Mouse (Mus musculus): ENCODE measurements around the gene Lin7a. TPM values are rescaled to one million over a fixed set of nuclear protein-coding genes. Genes with fewer than 3 reads are reported as not detected.

Lin7a gene
- total and polyA plus RNA-seq, 3 experiments: not detected

GRCm38 (mm10) chr10:107315681-107316080 is 44.2 kb downstream of the Lin7a start:
- Histone ChIP-seq H3K27ac (ENCODE audit: insufficient read depth, low read depth) (no peak overlapping the region), H3K27me3 (replicated peaks) (no peaks in the 10 kb centered on the region), H3K9me3 (replicated peaks; ENCODE audit: low read length) (peaks cover 46% of the 10 kb centered on the region), H3K36me3 (replicated peaks in 1 of 2; ENCODE audit: control insufficient read depth in 1 of 2, insufficient read depth in 1 of 2, low read length in 1 of 2) (no peaks in the 10 kb centered on the region), H3K4me1 (ENCODE audit: control insufficient read depth in 1 of 2, insufficient read depth in 2 of 2) (no peaks in the 10 kb centered on the region), H3K79me2 (replicated peaks; ENCODE audit: control insufficient read depth, extremely low read depth, insufficient read depth, poor library complexity, severe bottlenecking) (no peaks in the 10 kb centered on the region), H3K4me3 (replicated peaks in 1 of 3; ENCODE audit: low read depth in 2 of 3, low read length in 2 of 3, poor library complexity in 1 of 3) (no peak overlapping the region), H3K4me2 (ENCODE audit: insufficient read depth, low read depth, poor library complexity, severe bottlenecking) (no peak overlapping the region), H3K9ac (ENCODE audit: insufficient read depth, low read depth) (no peak overlapping the region)
- no peak for TF ChIP-seq TCF12 (IDR thresholded peaks at IDR 0.05; ENCODE audit: low read depth, low read length)
- TF ChIP-seq EP300 (IDR thresholded peaks at IDR 0.05; ENCODE audit: low read length): no peak
- TF ChIP-seq MAFK (IDR thresholded peaks at IDR 0.05; ENCODE audit: insufficient replicate concordance, low read length): no peak
- no peak for TF ChIP-seq RAD21 (IDR thresholded peaks at IDR 0.05; ENCODE audit: low read depth, low read length)
- no peak for TF ChIP-seq HCFC1 (IDR thresholded peaks at IDR 0.05; ENCODE audit: low read depth, low read length)
- no peak for TF ChIP-seq SIN3A (IDR thresholded peaks at IDR 0.05; ENCODE audit: low read length)
- dilution Hi-C loops (cut with MboI; ENCODE audit: extremely low pct_ligation_motif_present, extremely low pct_unique_long_range_greater_than_20kb, low sequenced_read_pairs) (no loop called here), in situ Hi-C loops (cut with MboI; ENCODE audit: low pct_ligation_motif_present, low pct_unique_long_range_greater_than_20kb, low sequenced_read_pairs) (no loop called here)
- no peak for DNase-seq (ENCODE audit: extremely low read depth)

GRCm38 (mm10) chr10:107316100-107316499 is 44.6 kb downstream of the Lin7a start:
- Histone ChIP-seq H3K27me3 (replicated peaks) (no peaks in the 10 kb centered on the region), H3K4me3 (replicated peaks in 1 of 3; ENCODE audit: low read depth in 2 of 3, low read length in 2 of 3, poor library complexity in 1 of 3) (no peak overlapping the region), H3K4me1 (ENCODE audit: control insufficient read depth in 1 of 2, insufficient read depth in 2 of 2) (no peaks in the 10 kb centered on the region), H3K36me3 (replicated peaks in 1 of 2; ENCODE audit: control insufficient read depth in 1 of 2, insufficient read depth in 1 of 2, low read length in 1 of 2) (no peaks in the 10 kb centered on the region), H3K27ac (ENCODE audit: insufficient read depth, low read depth) (no peak overlapping the region), H3K79me2 (replicated peaks; ENCODE audit: control insufficient read depth, extremely low read depth, insufficient read depth, poor library complexity, severe bottlenecking) (no peaks in the 10 kb centered on the region), H3K9me3 (replicated peaks; ENCODE audit: low read length) (peaks cover 48% of the 10 kb centered on the region), H3K4me2 (ENCODE audit: insufficient read depth, low read depth, poor library complexity, severe bottlenecking) (no peak overlapping the region), H3K9ac (ENCODE audit: insufficient read depth, low read depth) (no peak overlapping the region)
- TF ChIP-seq MXI1 (IDR thresholded peaks at IDR 0.05; ENCODE audit: low read depth, low read length) (no peak), NRF1 (IDR thresholded peaks at IDR 0.05; ENCODE audit: low read depth, low read length) (no peak), CHD2 (IDR thresholded peaks at IDR 0.05; ENCODE audit: low read length) (no peak), MYC (IDR thresholded peaks at IDR 0.05; ENCODE audit: low read depth, low read length) (no peak), USF1 (IDR thresholded peaks at IDR 0.05; ENCODE audit: low read depth, low read length) (no peak), SIN3A (IDR thresholded peaks at IDR 0.05; ENCODE audit: low read length) (no peak), CTCF (conservative IDR thresholded peaks at IDR 0.05 in 1 of 2, IDR thresholded peaks at IDR 0.05 in 1 of 2; ENCODE audit: low read depth in 2 of 2, low read length in 2 of 2) (no peak), EP300 (IDR thresholded peaks at IDR 0.05; ENCODE audit: low read length) (no peak), UBTF (IDR thresholded peaks at IDR 0.05; ENCODE audit: low read depth, low read length) (no peak), PAX5 (IDR thresholded peaks at IDR 0.05; ENCODE audit: low read length) (no peak), MAFK (IDR thresholded peaks at IDR 0.05; ENCODE audit: insufficient replicate concordance, low read length) (no peak), CHD1 (IDR thresholded peaks at IDR 0.05; ENCODE audit: low read depth, low read length) (no peak), IRF4 (IDR thresholded peaks at IDR 0.05; ENCODE audit: low read depth, low read length) (no peak), NELFE (IDR thresholded peaks at IDR 0.05; ENCODE audit: low read depth, low read length) (no peak), TBP (conservative IDR thresholded peaks at IDR 0.05; ENCODE audit: low read depth, low read length) (no peak), ZMIZ1 (IDR thresholded peaks at IDR 0.05; ENCODE audit: low read depth, low read length) (no peak), KAT2A (IDR thresholded peaks at IDR 0.05; ENCODE audit: insufficient replicate concordance, low read length) (no peak), POLR2A (IDR thresholded peaks at IDR 0.05; ENCODE audit: low read depth, low read length) (no peak), E2F4 (IDR thresholded peaks at IDR 0.05; ENCODE audit: insufficient replicate concordance, low read depth, low read length) (no peak), HCFC1 (IDR thresholded peaks at IDR 0.05; ENCODE audit: low read depth, low read length) (no peak)
- dilution Hi-C loops (cut with MboI; ENCODE audit: extremely low pct_ligation_motif_present, extremely low pct_unique_long_range_greater_than_20kb, low sequenced_read_pairs): no loop called here
- in situ Hi-C loops (cut with MboI; ENCODE audit: low pct_ligation_motif_present, low pct_unique_long_range_greater_than_20kb, low sequenced_read_pairs): no loop called here
- DNase-seq (ENCODE audit: extremely low read depth): no peak
